Mouse (Mus musculus) right cerebral cortex, postnatal 10 days (tissue): Measurements from ENCODE around the gene Plod2.

Experiments
- DNase-seq, 2 experiments: peaks; one replicate each; pipeline ENCODE4 v3.0.0; 2021; ENCODE audit warnings: low spot score in 2 of 2

Plod2 gene

DNA sequence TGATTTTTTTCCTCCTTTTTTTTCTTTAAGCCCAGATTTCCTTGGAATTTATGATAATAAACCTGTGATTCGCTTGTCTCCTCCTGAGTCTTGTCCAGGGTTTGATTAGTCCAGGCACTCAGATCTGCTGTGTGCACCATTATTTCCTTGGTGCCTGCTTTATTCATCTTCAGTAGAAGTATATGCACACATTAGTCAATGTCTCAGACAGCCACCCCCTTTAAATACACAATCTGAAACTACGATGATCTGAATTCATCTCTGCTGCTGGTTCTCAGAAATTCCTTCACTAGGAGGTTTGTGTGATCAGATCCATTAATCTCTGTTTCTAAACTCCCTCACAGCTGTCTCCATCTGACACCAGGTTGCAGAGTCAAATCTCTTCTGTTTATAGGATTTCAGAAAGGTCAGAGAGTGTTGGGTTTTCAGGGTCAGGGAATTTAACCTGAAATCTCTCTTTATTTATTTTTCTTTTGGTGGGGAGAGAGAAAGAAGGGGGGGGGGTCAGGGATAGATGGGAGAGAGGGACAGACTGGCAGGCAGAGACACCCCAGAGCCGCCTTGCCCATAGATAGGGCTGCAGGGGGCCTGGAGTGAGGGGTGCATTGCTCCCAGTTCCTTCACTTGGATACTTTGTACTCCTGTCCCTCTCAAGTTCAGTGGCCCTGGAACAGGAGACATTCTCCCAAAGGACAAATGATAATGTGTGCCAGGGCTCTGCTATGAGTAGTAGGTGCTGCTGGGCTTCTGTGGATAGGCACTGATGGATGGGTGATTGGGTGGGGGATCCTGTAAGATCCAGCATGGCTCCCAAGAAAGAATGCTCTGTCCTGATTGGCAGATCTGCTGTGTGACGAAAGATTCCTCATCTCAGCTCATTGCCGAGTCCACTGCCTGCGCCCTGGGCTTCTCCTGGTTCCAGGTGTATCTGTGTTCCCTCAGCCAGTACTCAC, 13.3 kb downstream of the Plod2 start:
- no peak for DNase-seq

DNA sequence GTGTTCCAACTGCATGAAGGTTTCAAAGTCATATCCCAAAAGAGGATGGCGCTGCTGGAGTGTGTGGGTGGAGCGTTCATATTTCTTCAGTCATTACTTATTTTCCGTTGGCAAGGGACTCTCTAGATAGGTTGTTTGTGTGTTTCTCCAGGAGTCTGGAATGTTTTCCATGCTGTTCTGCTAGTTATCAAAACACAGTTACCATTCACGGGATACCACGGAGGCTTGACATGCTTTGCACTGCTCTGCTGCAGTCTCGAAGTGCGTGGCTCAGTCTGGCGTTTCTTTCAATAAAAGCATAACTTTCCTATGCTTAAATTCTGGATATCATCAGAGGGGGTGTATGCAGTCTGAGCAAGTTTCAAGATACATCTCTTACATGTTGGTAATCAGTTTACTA, 17.7 kb downstream of the Plod2 start:
- no peak for DNase-seq

DNA sequence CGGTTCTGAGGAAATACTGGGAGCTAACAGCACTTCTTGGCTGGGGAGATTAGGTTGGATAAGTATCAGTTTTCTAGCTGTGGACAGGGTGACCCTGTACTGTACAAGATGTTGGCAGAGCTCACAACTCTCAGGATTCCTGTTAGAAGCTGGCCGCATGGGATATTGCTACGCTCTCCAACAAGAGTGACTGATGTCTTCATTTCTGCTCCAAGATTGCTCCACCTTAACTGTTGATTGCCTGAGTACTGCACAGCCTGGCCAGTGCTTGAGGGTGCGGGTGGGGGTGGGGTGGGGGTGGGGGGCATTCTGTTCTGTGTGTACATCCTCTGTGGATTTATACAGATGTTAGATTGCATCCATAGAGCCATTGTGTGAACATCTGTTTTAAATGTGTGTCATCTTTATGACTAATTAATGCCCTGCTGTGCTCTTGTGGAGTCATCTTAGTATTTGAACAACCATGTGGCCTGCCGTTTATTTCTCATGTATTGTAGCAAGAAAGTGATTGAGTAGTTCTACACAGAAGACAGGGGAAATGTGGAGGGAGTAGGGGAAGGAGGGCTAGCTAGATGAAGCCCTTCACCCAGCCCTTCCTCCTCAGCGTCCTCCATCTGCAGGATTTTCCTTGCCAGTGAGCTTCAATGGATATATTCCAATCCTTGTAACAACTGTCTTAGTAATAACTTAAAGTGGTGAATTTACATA, 19.0 kb downstream of the Plod2 start:
- no peak for DNase-seq

DNA sequence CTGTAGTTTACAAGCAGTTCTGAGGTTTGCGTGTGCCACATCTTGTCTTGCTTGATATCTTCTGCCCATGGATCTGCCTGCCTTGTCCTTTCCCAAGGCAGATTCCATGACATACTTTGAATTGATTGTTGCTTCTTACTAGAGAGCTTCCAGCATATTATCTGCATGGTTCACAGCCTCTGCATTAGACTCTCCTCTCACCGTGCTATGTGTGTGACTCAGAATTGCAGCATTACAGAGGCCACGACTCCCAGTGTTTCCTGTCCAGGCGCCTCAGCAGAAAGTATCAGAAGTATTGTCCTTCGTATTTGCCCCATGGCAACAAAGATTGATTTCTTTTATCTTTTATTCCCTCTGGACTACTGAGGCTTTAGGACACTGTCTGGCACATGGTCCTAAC, 20.4 kb downstream of the Plod2 start:
- DNase-seq: no peak

DNA sequence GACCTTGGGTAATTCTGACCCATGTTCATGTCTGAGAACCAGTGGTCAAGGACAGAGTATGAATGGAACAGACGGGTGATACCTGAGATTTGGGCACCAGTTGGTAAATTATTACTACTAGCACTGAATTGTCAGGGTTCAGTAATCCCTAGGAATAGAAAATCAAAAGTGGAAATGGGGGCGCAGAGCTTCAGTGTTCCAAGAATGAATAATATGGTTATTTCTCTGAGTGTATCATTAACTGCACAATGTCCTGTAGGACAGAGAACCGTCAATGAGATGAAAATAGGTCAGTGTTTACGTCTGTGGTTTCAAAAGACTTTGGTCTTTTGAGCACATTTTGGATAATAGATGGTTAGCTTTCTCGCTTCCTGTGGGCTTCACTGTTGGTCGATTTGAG, 21.3 kb downstream of the Plod2 start:
- DNase-seq: no peak

DNA sequence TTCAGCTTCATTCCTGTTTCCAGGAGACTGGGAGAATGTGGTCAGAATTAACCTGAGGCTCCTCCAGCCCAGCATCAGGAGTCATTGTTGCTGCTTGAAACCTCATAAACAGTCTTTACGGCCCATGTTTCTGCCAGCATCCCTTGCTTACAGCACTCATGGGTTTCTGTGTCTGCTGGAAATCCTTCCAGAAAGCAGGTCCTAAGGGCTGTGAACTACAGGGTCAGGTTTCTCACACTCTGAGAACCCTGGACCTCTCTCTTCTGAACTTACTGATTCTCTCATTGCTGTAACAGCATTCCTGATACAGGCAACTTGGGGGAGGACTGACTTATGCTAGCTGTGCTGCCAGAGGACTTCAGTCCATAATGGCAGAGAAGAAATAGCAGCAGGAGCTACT, 22.4 kb downstream of the Plod2 start:
- DNase-seq: no peak

DNA sequence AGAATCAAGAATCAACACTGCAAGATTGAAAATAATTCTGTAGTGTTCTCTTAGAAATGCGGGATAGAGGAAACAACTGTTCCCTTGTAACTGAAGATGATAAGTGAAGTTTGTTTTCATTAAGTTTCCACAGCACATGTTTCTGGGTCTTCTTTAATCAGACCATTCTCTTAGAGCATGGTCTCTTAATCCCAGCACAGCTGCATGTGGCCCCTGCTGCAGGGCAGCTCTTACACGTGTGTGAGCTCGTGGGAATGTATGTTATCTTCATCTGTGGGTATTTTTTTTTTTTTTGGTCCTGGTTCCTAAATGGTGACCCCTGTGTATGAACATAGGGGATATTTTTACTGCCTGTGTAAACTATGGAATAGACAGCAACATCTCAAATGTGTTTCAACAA, 24.2 kb downstream of the Plod2 start:
- DNase-seq: no peak

DNA sequence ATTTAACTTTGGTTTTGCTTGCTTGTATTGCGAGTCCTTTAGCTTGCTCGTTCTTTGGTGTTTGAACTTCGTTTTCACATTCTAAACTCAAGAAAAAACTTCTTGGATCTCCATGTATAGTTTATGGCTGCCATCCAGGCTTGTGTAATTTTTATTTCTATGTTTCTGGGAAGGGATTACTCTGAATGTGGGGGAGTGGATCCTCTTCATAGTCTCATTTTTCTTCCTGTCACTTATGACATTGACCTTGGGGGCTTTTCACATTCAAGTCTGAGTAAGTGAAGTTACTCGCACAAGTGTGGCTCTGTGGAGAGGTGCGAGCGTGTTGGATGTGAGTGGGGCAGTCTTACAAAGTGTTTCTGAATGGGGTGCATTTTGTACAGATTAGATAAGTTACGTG, 25.5 kb downstream of the Plod2 start:
- DNase-seq: no peak

DNA sequence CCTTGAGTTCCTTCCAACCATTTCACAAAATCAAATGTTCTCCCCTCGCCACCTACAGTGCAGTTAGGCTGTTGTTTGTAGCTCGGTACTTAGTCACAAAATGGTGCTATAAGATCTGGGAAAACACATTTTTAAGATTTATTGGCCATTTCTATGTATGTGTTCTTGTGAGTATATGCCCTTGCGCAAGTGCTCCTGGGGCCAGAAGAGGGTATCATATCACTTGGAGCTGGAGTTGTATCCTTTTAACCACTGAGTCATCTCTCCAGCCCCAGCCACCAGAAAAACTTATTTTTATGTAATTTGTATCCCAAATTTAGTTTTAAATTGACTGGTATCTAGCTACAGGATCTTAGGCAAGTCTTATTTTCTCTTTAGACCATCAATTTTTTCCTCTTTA, 26.8 kb downstream of the Plod2 start:
- DNase-seq: no peak

DNA sequence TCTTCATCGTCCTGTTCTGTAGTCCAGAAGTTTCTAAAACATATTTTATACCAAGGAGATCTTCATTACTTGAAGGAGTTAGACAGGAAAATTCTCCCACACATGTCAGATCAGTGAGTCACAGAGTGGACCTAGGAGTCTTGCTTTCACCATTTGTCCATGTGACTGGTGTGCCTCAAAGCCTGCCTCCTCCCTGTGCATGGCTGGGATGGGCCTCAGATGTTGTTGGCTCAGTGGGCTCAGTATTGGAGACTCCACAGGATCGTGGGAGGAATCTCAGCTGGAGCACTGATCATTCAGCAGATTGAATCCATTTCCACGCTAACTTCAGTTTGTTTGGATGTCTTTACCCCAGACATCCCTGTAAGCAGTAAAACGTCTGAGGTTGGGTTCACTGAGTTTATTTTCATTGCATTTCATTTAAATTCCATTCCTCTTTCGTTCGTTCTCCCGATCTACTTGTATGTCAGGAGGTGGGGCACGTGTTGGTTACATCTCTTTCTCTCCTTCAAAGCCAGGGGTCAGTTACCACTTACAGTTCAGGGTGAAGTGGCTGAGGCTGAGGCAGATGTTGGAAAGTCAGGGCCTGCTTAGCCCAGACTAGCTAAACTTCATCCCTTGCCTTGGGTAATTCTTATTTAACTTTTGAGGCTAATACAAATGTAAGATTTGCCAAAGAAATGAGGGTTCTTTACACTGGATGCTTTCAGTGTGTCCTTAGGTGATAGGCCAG, 30.5 kb downstream of the Plod2 start:
- DNase-seq: no peak

DNA sequence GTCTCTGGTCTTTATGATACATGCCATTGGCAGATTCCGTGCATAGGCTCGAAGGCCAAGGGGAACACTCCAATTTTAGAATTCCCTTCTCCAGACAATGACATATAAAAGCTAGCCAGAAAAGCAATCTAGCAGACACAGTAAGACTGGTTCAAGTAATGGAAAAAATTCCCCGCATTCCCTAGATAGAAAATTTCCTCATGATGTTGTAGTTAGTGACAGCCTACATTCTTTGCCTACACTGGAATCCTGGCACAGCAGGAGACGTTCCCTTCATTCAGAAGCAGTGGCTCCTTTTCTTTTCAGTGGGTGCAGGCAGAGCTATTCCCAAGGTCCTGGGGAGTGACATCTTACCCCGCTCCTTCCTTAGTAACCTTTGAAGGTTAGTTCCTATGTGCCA, 41.9 kb downstream of the Plod2 start:
- no peak for DNase-seq

DNA sequence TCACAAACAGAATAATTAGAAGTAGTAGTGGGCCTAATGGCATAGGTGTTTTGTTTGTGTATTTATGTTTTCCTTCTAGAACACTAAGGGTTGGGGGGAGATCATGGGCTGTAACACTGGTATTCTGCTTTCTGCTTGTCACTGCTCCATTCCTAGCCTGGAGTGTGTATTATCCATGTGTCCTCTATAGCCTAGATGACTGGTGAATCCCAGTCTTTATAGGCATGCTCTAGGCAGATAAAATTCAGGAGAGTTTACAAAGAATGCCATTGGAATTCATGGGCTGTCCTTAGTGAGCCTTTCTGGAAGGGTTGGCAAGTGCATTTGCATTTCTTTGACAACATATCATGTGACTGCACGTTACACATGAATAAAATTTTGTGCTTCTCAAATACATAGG, 44.0 kb downstream of the Plod2 start:
- DNase-seq: no peak

DNA sequence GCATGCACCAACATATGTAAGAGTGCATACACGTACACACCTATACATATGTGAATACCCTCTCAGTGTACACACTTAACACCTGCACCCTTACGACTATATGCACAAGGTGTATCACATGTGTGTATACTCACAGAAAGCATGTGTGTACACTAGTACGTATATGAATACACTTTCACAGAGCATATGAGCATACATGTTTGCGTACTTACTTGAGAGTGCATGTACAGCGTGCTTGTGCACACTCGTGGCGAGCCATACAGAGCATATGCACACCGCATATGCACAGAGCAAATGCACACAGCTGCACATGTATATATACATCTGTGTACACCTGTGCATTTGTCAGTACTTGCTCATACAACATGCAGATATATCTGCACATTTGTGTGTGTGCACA, 45.4 kb downstream of the Plod2 start:
- no peak for DNase-seq

DNA sequence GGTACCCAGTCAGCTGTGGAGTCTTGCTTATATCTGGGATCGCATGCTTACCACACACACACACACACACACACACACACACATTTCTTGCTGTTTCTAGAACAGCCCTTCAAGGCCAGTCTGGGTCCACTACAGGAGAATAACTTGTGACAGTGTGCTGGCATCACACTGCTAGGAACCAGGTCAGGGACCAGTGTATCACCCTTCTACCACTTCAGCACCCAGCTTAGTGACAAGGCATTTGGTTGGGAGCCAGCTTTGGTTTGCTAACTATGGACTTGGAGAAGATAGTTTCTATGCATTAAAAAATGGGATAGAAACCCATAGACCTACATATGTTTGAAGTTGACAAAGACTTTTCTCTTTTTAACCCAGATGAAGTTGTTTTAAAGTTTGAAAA, 46.2 kb downstream of the Plod2 start:
- DNase-seq: no peak

DNA sequence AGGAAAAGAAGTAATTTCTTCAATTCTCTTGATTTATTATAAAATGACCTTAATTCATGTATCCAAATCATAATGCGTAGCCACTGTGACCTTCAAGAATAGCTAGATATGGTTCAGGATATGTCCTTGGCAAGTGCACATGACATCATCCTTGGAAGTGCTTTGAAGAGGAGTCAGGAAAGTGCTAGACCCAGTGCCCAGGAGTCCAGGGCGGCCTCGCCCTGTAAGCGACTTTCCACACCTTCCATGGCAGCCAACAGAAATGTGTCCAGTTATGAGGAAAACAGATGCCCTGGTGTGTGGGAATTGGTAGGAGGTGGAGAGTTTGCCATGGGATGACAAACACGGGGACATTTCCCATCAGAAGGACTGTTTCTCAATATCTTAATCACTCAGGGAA, 47.0 kb downstream of the Plod2 start:
- DNase-seq: no peak

DNA sequence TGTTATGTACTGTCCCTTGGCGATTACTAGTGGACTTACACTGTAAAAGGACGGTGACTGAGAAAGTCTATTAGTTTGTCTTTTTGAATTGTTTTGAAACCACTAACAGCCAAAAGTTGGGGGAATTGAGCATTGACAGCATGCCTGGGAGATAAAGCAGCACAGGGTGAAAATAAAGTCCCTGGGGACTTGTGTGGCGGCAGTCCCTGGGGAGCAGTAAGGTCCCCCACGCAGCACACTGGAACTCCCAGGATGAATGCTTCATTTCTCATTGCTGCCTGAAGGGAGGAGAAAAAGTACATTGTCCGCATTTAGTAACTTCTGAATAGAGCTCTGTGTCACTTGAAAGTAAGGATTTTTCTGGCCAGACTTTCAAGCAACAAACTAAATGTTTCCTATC, 49.5 kb downstream of the Plod2 start:
- DNase-seq: no peak

DNA sequence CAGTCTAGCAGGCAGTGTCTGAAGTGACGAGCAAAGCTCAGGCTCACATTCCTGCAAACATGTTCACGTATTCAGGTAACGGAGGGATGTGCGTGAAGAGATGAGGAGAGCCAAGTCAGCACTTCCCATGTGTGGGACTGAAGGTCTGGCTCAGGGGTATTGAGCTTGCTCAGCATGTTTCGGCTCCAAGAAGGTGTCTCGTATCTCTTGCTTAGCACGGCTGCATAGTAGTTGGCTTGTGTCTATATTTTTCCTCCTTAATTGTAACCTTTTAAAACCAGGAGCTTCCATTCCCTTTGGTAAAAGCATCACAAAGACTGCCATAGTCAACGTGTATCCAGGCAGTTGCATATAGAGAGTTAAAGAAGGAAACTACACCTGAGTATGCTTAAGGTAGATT, 50.7 kb downstream of the Plod2 start:
- no peak for DNase-seq

DNA sequence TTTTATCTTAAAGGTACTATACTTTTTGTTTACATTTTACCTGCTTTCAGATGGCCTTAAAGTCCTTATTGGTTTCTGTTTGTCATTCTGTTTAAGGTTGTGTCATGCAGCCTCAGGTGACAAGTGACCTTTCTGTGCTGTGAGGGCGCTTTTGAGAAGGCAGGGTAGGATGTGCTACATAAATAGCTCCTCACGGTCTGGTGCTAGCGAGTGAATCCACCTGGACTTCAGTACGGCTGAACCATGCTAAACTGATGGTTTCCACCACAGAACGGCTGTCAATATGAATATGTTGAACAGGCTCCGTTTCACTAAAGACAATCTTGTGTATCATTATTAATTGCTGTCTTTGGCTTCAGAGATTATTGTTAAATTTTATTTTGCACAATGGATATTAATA, 52.5 kb downstream of the Plod2 start:
- DNase-seq: no peak

DNA sequence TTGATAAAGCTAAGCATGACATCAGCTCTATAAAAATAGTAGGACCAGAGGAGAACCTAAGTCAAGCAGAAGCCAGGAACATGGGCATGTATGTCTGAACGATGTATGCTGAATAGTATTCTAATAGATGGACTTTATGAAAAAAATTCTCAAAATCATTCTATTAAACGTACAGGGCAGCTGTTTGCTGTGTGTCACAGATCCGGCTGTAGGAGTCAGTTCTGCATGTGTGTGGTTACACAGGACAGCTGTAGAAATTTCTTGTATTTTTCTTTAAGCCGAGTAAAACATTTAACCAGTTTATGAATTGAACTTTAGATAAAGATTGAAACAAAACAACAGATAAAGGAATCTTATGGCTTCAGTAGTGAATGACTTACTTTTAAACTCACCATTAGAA, 53.3 kb downstream of the Plod2 start:
- DNase-seq: no peak

DNA sequence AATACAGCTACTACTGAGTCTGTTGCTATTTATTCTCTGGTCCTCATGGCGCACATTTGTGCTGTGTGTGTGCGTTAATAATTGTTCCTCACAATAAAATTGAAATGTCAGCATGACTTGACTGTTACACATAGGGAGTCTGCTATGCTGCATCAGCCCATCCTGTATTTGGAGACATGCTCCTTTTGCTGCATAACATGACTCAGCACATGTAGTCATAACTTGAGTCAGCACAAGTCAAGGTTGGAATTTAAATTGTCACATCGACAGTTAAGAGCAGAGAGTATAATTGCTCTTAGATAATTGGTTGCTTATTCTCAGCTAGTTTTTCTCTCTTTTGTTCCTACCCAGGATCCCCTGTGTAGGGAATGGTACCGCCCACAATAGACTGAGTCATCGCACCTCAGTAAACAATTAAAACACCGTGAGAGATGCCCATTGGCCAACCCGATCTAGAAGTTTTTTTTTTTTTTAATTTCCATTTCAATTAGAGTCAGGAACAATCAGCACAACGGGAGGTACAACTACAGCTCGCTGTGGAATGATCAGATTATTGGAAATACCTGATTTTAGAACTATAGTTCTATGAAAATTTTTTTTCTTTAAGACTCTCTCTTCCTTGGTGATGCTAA, 55.0 kb downstream of the Plod2 start:
- no peak for DNase-seq

DNA sequence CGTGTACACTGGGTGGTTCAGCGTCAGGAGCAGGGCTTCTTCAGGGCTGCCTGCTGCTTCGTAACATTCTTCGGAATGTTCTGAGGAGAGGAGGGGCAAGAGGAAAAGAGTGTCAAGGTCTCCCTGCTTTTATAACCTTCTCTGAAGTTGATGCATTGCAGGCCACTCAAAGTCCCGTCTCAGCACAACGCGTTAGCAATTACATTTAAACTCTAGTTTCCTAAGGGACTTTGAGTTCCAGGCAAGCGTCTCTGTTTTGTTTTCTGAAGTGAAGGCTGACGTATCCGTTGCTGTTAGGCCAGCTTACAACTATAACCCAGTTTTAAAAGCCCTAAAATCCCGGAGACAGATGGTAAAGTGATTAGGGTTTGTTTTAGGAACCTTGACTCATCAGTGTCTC, 55.8 kb downstream of the Plod2 start:
- DNase-seq: no peak

DNA sequence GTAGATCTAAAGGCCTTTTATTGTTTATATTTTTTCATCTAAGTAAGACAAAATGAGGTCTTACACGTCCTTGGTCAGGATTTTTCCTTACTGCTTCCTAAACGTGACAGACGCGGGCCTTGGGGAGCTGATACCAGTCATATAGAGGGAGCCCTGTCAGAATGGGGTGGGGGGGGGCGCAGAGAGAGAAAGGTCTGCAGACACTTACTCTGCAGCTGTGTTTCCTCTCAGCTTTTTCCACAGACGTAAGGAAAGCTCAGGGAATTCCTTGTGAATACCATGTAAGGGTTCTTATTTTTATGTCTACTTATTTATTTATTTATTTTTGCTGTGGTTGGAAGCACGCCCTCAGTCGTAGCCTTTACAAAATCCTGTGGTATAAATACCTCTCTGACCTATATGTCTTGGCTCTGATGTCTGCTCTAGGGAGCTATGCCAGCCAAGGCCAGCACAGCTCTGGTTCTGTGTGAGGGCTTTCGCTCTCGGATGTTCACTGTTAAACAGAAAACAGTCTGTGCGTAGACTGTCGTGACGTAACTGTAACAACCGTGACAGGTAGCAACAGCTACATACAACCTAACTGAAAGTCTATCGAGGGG, 58.0 kb downstream of the Plod2 start:
- no peak for DNase-seq
